Mouse (Mus musculus) erythroid progenitor cell, adult 5-6 weeks (primary cell): Measurements from ENCODE around the gene Azi2. TPM values are rescaled to one million over a fixed set of nuclear protein-coding genes. Genes with fewer than 3 reads are reported as not detected.
A peak's percentile ranks its signal among the peaks of the same experiment; 100 is the strongest.

Source experiments
- ATAC-seq: replicated peaks from 2 replicates; pipeline ENCODE4 v1.8.0; 2016; ENCODE audit warnings: moderate number of reproducible peaks, mild to moderate bottlenecking, moderate TSS enrichment, inconsistent platforms; ENCODE audit not compliant: poor library complexity, low FRiP score, severe bottlenecking
- total RNA-seq, 2 experiments: library from RNA; stranded (forward) in 1 of 2; stranded (reverse) in 1 of 2; fragments of 150-400 nt in 1 of 2; fragments of 186-747, 209-891 nt in 1 of 2; gene quantifications; 2 replicates each; pipeline versions ENCODE4 v1.2.3 to v1.2.4; 2015 to 2017; ENCODE audit warnings: low replicate concordance in 2 of 2

The Azi2 gene
- total RNA-seq, 2 experiments from 2014 or later = 47.7 to 93.1 TPM

GRCm38 (mm10) chr9:118073358-118073757, 33.1 kb downstream of the Azi2 start:
- no peak for ATAC-seq

- ATAC-seq = peak; percentile 66
Observed at GRCm38 (mm10) chr9:118082575-118083431, 42.5 kb downstream of the Azi2 start.

GRCm38 (mm10) chr9:118083834-118084233, 43.5 kb downstream of the Azi2 start:
- ATAC-seq = no peak

GRCm38 (mm10) chr9:118099395-118099794, 59.1 kb downstream of the Azi2 start:
- no peak for ATAC-seq

GRCm38 (mm10) chr9:118100484-118100883, 60.2 kb downstream of the Azi2 start:
- ATAC-seq = no peak

- ATAC-seq = no peak
Observed at GRCm38 (mm10) chr9:118101802-118102201, 61.5 kb downstream of the Azi2 start.

- ATAC-seq = no peak
Observed at GRCm38 (mm10) chr9:118108527-118109011, 68.3 kb downstream of the Azi2 start.

GRCm38 (mm10) chr9:118109697-118110359, 69.5 kb downstream of the Azi2 start:
- no peak for ATAC-seq

GRCm38 (mm10) chr9:118110360-118110710, 70.0 kb downstream of the Azi2 start:
- ATAC-seq = no peak

Other genes starting within 250 kb of the Azi2 start
- 5.4 and 11.3 TPM in 2 replicates for gene Cmc1, start 109.7 kb downstream of the Azi2 start, total RNA-seq (2015; ENCODE audit: low replicate concordance)
- 5.8 TPM in 1 of 2 replicates, not detected in the other for gene Cmc1, start 109.7 kb downstream of the Azi2 start, total RNA-seq (2017; ENCODE audit: low replicate concordance)